Mouse (Mus musculus): ENCODE results near the gene Lck. TPM values are rescaled to one million over a fixed set of nuclear protein-coding genes. Genes with fewer than 3 reads are reported as not detected.
A peak's percentile ranks its signal among the peaks of the same experiment; 100 is the strongest.

The Lck gene
- polyA plus RNA-seq, 1 experiment, result 109 TPM

DNA sequence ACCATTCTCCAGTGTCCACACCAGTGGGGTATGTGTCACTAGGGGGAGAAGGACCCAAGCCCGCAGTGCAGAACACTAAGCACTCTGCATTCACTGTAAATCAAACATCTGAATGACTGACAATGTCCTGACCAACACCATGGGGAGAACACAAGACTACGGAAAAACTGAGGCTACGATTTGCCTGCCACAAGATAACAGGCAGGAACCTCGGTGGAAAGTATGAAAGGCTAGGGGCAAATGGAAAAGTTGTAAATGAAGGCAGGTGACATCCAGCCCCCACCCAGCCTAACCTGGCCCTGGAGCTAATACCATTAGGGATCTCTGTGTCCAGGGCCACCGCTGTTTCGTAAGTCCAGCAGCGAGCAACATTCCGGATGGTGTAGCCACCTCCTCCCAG is 54.9 kb downstream of the Lck start:
- peaks cover 5% of the 10 kb centered on the region; the same call in 1 of the 2 replicates for H3K4me1 ChIP-seq (ENCODE audit: control insufficient read depth, insufficient read depth, insufficient read length)
- no peak for DNase-seq (ENCODE audit: low read depth in 1 of 2, low spot score in 2 of 2)
- peaks cover 4% of the 10 kb centered on the region; the same call in 1 of the 2 replicates for H3K27me3 ChIP-seq (ENCODE audit: control insufficient read depth, insufficient read depth, low read length)
- TF ChIP-seq POLR2A (IDR thresholded peaks at IDR 0.05; ENCODE audit: low read depth, low read length) (no peak), CTCF (IDR thresholded peaks at IDR 0.05; ENCODE audit: extremely low read depth, insufficient read depth, insufficient read length, insufficient replicate concordance) (no peak)
- H3K4me3 ChIP-seq (ENCODE audit: extremely low read depth, insufficient read depth, insufficient read length), result no peak overlapping the region
- H3K36me3 ChIP-seq (ENCODE audit: control insufficient read depth, insufficient read depth, low read length), result peaks cover 39% of the 10 kb centered on the region
- 95% methylated on average over 8 of the region's 8 CpGs for WGBS
- no peak overlapping the region for H3K27ac ChIP-seq (ENCODE audit: insufficient read depth, low read length)

- WGBS, result 78% methylated on average over 2 of the region's 2 CpGs
- H3K4me3 ChIP-seq (ENCODE audit: extremely low read depth, insufficient read depth, insufficient read length), result no peak overlapping the region
- H3K4me1 ChIP-seq (ENCODE audit: control insufficient read depth, insufficient read depth, insufficient read length), result peaks cover 11% of the 10 kb centered on the region
- TF ChIP-seq POLR2A (IDR thresholded peaks at IDR 0.05; ENCODE audit: low read depth, low read length), result no peak
- no peak for TF ChIP-seq CTCF (IDR thresholded peaks at IDR 0.05; ENCODE audit: extremely low read depth, insufficient read depth, insufficient read length, insufficient replicate concordance)
- H3K27ac ChIP-seq (ENCODE audit: insufficient read depth, low read length), result no peak overlapping the region
- peaks cover 32% of the 10 kb centered on the region for H3K36me3 ChIP-seq (ENCODE audit: control insufficient read depth, insufficient read depth, low read length)
- DNase-seq (ENCODE audit: low read depth in 1 of 2, low spot score in 2 of 2), result no peak
- H3K27me3 ChIP-seq (ENCODE audit: control insufficient read depth, insufficient read depth, low read length), result peaks cover 4% of the 10 kb centered on the region; the same call in 1 of the 2 replicates
Observed at GRCm38 (mm10) chr4:129516925-129517324, 56.5 kb downstream of the Lck start.

DNA sequence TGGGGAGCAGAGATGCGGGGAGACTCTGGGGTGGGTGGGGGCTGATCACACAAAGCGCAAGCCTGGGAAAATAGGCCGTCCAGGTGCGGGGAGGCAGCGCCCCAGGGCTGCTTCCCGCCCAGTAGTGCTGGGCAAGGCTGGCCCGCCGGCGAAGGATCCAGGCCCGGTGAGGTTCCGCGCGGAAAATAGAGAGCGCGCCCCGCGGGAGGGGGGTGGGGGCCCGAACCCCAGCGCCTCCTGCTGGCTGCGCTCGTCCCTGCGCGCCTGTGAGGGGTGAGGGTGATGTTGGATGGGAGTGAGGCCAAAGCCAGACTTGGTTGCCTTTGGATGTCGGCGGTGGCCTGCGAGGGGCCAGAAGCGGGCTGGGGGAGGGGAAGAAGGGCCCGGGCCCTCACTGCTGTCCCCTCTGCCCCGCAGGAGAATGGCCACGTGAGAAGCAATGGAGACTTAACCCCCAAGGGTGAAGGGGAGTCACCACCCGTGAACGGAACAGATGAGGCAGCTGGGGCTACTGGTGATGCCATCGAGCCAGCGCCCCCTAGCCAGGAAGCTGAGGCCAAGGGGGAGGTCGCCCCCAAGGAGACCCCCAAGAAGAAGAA is 59.0 kb downstream of the Lck start:
- Histone ChIP-seq H3K36me3 (ENCODE audit: control insufficient read depth, insufficient read depth, low read length) (peaks cover 17% of the 10 kb centered on the region), H3K4me1 (ENCODE audit: control insufficient read depth, insufficient read depth, insufficient read length) (peaks cover 11% of the 10 kb centered on the region), H3K4me3 (ENCODE audit: extremely low read depth, insufficient read depth, insufficient read length) (peak overlapping the region; percentile 66), H3K27me3 (ENCODE audit: control insufficient read depth, insufficient read depth, low read length) (peaks cover 4% of the 10 kb centered on the region; the same call in 1 of the 2 replicates), H3K27ac (ENCODE audit: insufficient read depth, low read length) (no peak overlapping the region; the same call in 1 of the 2 replicates)
- peak in 1 of 2 experiments; percentile 57 for DNase-seq (ENCODE audit: low read depth in 1 of 2, low spot score in 2 of 2)
- peak; percentile 78 for TF ChIP-seq CTCF (IDR thresholded peaks at IDR 0.05; ENCODE audit: extremely low read depth, insufficient read depth, insufficient read length, insufficient replicate concordance)
- TF ChIP-seq POLR2A (IDR thresholded peaks at IDR 0.05; ENCODE audit: low read depth, low read length), result no peak
- 1% methylated on average over 35 of the region's 35 CpGs for WGBS

DNA sequence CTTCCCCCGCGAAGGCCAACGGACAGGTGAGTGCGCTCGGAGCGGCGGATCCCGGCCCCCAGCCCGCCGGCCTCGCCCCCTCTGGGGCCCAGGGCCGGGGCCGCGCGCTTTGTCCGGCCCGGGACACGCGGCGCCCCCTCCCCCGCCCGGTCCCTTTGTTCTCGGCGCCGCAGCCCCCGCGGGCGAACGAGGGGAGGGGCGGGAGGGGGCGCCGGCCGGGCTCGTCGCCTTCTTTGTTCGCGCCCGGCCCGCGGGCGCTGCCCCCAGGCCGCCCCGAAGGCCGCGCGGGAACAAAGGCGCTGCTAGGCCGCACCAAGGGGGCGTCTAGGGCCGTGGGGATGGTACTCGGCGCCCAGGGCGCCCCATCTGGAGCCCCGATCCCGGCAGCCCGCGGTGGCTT is 59.5 kb downstream of the Lck start:
- no peak overlapping the region; the same call in 1 of the 2 replicates for H3K27ac ChIP-seq (ENCODE audit: insufficient read depth, low read length)
- H3K36me3 ChIP-seq (ENCODE audit: control insufficient read depth, insufficient read depth, low read length), result peaks cover 17% of the 10 kb centered on the region
- DNase-seq (ENCODE audit: low read depth in 1 of 2, low spot score in 2 of 2), result no peak
- TF ChIP-seq POLR2A (IDR thresholded peaks at IDR 0.05; ENCODE audit: low read depth, low read length) (no peak), CTCF (IDR thresholded peaks at IDR 0.05; ENCODE audit: extremely low read depth, insufficient read depth, insufficient read length, insufficient replicate concordance) (no peak)
- peak overlapping the region; percentile 66 for H3K4me3 ChIP-seq (ENCODE audit: extremely low read depth, insufficient read depth, insufficient read length)
- WGBS, result under 1% methylated on average over 57 of the region's 57 CpGs
- peaks cover 11% of the 10 kb centered on the region for H3K4me1 ChIP-seq (ENCODE audit: control insufficient read depth, insufficient read depth, insufficient read length)
- H3K27me3 ChIP-seq (ENCODE audit: control insufficient read depth, insufficient read depth, low read length), result peaks cover 4% of the 10 kb centered on the region; the same call in 1 of the 2 replicates

- H3K4me1 ChIP-seq (ENCODE audit: control insufficient read depth, insufficient read depth, insufficient read length), result peaks cover 11% of the 10 kb centered on the region
- TF ChIP-seq CTCF (IDR thresholded peaks at IDR 0.05; ENCODE audit: extremely low read depth, insufficient read depth, insufficient read length, insufficient replicate concordance), result no peak
- peak; percentile 77 for TF ChIP-seq POLR2A (IDR thresholded peaks at IDR 0.05; ENCODE audit: low read depth, low read length)
- H3K27me3 ChIP-seq (ENCODE audit: control insufficient read depth, insufficient read depth, low read length), result peaks cover 4% of the 10 kb centered on the region; the same call in 1 of the 2 replicates
- peak within 1 kb of the TSS; percentile 66 for H3K4me3 ChIP-seq (ENCODE audit: extremely low read depth, insufficient read depth, insufficient read length)
- H3K36me3 ChIP-seq (ENCODE audit: control insufficient read depth, insufficient read depth, low read length), result peaks cover 11% of the 10 kb centered on the region
- no peak within 1 kb of the TSS; the same call in 1 of the 2 replicates for H3K27ac ChIP-seq (ENCODE audit: insufficient read depth, low read length)
- DNase-seq (ENCODE audit: low read depth in 1 of 2, low spot score in 2 of 2), result peak; percentile 60 to 87
- 11% methylated on average over 47 of the region's 47 CpGs for WGBS
Observed at GRCm38 (mm10) chr4:129513086-129513767, 60.2 kb downstream of the Lck start, which contains the start of gene Marcksl1. Gene Marcksl1 (plus strand): TSS chr4:129513581.

DNA sequence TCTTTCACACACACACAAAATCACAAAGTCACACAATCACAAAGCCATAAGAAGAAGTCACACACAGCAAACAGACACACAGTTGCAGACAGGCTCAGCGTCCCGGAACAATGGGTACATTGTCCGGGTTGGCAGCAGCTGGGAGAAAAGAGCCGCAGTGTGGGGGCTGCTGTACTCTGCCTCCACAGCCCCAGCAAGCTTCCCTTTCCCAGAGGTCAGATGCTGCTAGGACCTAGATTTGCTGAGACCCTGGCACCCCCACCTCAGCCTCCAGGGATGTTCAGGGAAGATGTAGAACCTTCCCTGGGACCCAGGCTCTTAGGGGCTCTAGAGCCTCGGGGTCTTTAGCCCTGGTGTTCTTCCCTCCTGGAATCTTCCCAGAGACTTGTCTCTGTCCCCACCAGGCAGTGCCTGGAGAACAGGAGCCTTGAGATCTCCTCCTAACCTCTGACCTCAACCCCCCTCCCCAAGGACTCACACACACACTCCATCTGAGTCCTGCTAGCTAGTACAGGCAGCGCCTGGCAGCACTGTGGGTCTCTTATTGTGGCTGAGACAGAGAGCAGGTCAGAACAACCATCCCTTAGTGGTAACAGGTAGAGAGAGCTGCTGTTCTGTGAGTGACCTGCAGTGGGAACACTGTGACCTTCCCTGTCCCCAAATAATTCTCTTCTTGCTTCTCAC is 61.9 kb downstream of the Lck start:
- Histone ChIP-seq H3K4me3 (ENCODE audit: extremely low read depth, insufficient read depth, insufficient read length) (no peak overlapping the region), H3K27me3 (ENCODE audit: control insufficient read depth, insufficient read depth, low read length) (peaks cover 4% of the 10 kb centered on the region; the same call in 1 of the 2 replicates), H3K36me3 (ENCODE audit: control insufficient read depth, insufficient read depth, low read length) (no peaks in the 10 kb centered on the region), H3K27ac (ENCODE audit: insufficient read depth, low read length) (no peak overlapping the region), H3K4me1 (ENCODE audit: control insufficient read depth, insufficient read depth, insufficient read length) (peaks cover 16% of the 10 kb centered on the region)
- DNase-seq (ENCODE audit: low read depth in 1 of 2, low spot score in 2 of 2), result no peak
- WGBS, result 90% methylated on average over 6 of the region's 6 CpGs
- TF ChIP-seq POLR2A (IDR thresholded peaks at IDR 0.05; ENCODE audit: low read depth, low read length) (no peak), CTCF (IDR thresholded peaks at IDR 0.05; ENCODE audit: extremely low read depth, insufficient read depth, insufficient read length, insufficient replicate concordance) (no peak)

Data from spleen, adult 2 months (tissue).